Mouse (Mus musculus) c-Kit-positive CD71-positive TER-119-positive erythroid progenitor cells, embryonic 14.5 days (primary cell): ENCODE measurements around the gene Rnaset2b.
"Not testable (repeated sequence)": the region's sequence is repeated elsewhere in the genome, so short reads cannot be mapped to it uniquely, and the experiment has no call there.

Experiments used
- DNase-seq: peaks from one replicate; pipeline ENCODE4 v3.0.0-alpha.2; 2013; ENCODE audit warnings: low spot score

Rnaset2b gene

GRCm38 (mm10) chr17:6980144-6980543 is 9.7 kb downstream of the Rnaset2b start:
- DNase-seq = not testable (repeated sequence)

GRCm38 (mm10) chr17:6986118-6986517 is 15.7 kb downstream of the Rnaset2b start:
- not testable (repeated sequence) for DNase-seq

- DNase-seq = not testable (repeated sequence)
Observed at GRCm38 (mm10) chr17:6995504-6995903, 25.1 kb downstream of the Rnaset2b start.

GRCm38 (mm10) chr17:6996826-6997225 is 26.4 kb downstream of the Rnaset2b start:
- not testable (repeated sequence) for DNase-seq

- DNase-seq = not testable (repeated sequence)
Observed at GRCm38 (mm10) chr17:6997778-6998490, 27.5 kb downstream of the Rnaset2b start.

- not testable (repeated sequence) for DNase-seq
Observed at GRCm38 (mm10) chr17:7001790-7002585, 31.6 kb downstream of the Rnaset2b start.

GRCm38 (mm10) chr17:7003392-7003791 is 33.0 kb downstream of the Rnaset2b start:
- not testable (repeated sequence) for DNase-seq

GRCm38 (mm10) chr17:7005646-7006045 is 35.2 kb downstream of the Rnaset2b start:
- not testable (repeated sequence) for DNase-seq

GRCm38 (mm10) chr17:7008885-7009284 is 38.5 kb downstream of the Rnaset2b start:
- DNase-seq = not testable (repeated sequence)

- not testable (repeated sequence) for DNase-seq
Observed at GRCm38 (mm10) chr17:7009440-7009839, 39.0 kb downstream of the Rnaset2b start.

GRCm38 (mm10) chr17:7009901-7010300 is 39.5 kb downstream of the Rnaset2b start:
- not testable (repeated sequence) for DNase-seq

GRCm38 (mm10) chr17:7014190-7014589 is 43.8 kb downstream of the Rnaset2b start:
- DNase-seq = not testable (repeated sequence)

GRCm38 (mm10) chr17:7025257-7025656 is 54.8 kb downstream of the Rnaset2b start, which contains the start of gene Gm1604a:
Gm1604a (plus strand) TSS chr17:7025568.
- DNase-seq = not testable (repeated sequence)

GRCm38 (mm10) chr17:7025764-7026346 is 55.4 kb downstream of the Rnaset2b start:
- DNase-seq = not testable (repeated sequence)

- not testable (repeated sequence) for DNase-seq
Observed at GRCm38 (mm10) chr17:7030204-7030603, 59.8 kb downstream of the Rnaset2b start.

- not testable (repeated sequence) for DNase-seq
Observed at GRCm38 (mm10) chr17:7030622-7031174, 60.3 kb downstream of the Rnaset2b start.

GRCm38 (mm10) chr17:7033192-7034166 is 63.0 kb downstream of the Rnaset2b start:
- DNase-seq = not testable (repeated sequence)
